Mouse (Mus musculus) retina, postnatal 7 days (tissue): Measurements from ENCODE around the gene Msx3.
A peak's percentile ranks its signal among the peaks of the same experiment; 100 is the strongest.

Source experiments
- DNase-seq: peaks from one replicate; pipeline ENCODE4 v3.0.0-alpha.2; 2012; ENCODE audit warnings: low read depth, low spot score

Gene Msx3

GRCm38 (mm10) chr7:140057413-140058407, 8.8 kb upstream of the Msx3 start:
- DNase-seq: peak; percentile 52

- DNase-seq: no peak
Measured at GRCm38 (mm10) chr7:140054124-140054523, 5.2 kb upstream of the Msx3 start.

- DNase-seq: no peak
Measured at GRCm38 (mm10) chr7:140049115-140049689, 313 bp upstream of the Msx3 start.

GRCm38 (mm10) chr7:140047811-140048311, 1.0 kb downstream of the Msx3 start:
- DNase-seq: no peak

- no peak for DNase-seq
Measured at GRCm38 (mm10) chr7:140045546-140045945, 3.3 kb downstream of the Msx3 start.

- DNase-seq: no peak
Measured at GRCm38 (mm10) chr7:140042728-140043127, 6.2 kb downstream of the Msx3 start.

- DNase-seq: no peak
Measured at GRCm38 (mm10) chr7:140037171-140037555, 11.7 kb downstream of the Msx3 start.

- peak; percentile 91 for DNase-seq
Measured at GRCm38 (mm10) chr7:140036281-140037170, 12.4 kb downstream of the Msx3 start, which contains the start of the genes Zfp511 and Tubgcp2. Gene Zfp511 (plus strand): TSS chr7:140036391. Gene Tubgcp2 (minus strand): TSS chr7:140036669.

- no peak for DNase-seq
Measured at GRCm38 (mm10) chr7:140035456-140035855, 13.4 kb downstream of the Msx3 start.

GRCm38 (mm10) chr7:140033386-140033785, 15.5 kb downstream of the Msx3 start:
- no peak for DNase-seq

GRCm38 (mm10) chr7:140032366-140032765, 16.5 kb downstream of the Msx3 start:
- DNase-seq: no peak

- DNase-seq: no peak
Measured at GRCm38 (mm10) chr7:140031771-140032170, 17.1 kb downstream of the Msx3 start.

GRCm38 (mm10) chr7:140011336-140011735, 37.6 kb downstream of the Msx3 start:
- DNase-seq: no peak

- no peak for DNase-seq
Measured at GRCm38 (mm10) chr7:140007781-140008180, 41.1 kb downstream of the Msx3 start.

GRCm38 (mm10) chr7:140006861-140007611, 41.9 kb downstream of the Msx3 start:
- DNase-seq: no peak

- no peak for DNase-seq
Measured at GRCm38 (mm10) chr7:140004666-140005065, 44.2 kb downstream of the Msx3 start.

GRCm38 (mm10) chr7:140001086-140001740, 47.7 kb downstream of the Msx3 start:
- DNase-seq: no peak

- DNase-seq: no peak
Measured at GRCm38 (mm10) chr7:139998691-139999350, 50.1 kb downstream of the Msx3 start.
